Mouse (Mus musculus) MEL (cell line): ENCODE data around the gene Gclc. TPM values are rescaled to one million over a fixed set of nuclear protein-coding genes. Genes with fewer than 3 reads are reported as not detected.

Experiments used
- DNase-seq: peaks from one replicate; pipeline ENCODE4 v3.0.0; 2011; ENCODE audit warnings: low read depth, low spot score
- H3K27ac ChIP-seq: 2 replicates; pipeline ENCODE4 v1.5.1; 2012; ENCODE audit warnings: low read depth, mild to moderate bottlenecking, control low read depth, low read length, moderate library complexity; ENCODE audit not compliant: control insufficient read depth
- H3K27me3 ChIP-seq, 2 experiments: fragments of 150-350 bp in 1 of 2; sonication (generic) in 1 of 2; 2 replicates each; pipeline ENCODE4 v1.6.1; 2012; ENCODE audit warnings: low read length in 2 of 2, mild to moderate bottlenecking in 2 of 2, improper control_type of control experiment in 1 of 2, moderate library complexity in 1 of 2; ENCODE audit not compliant: insufficient read depth in 2 of 2, control insufficient read depth in 1 of 2
- H3K36me3 ChIP-seq, 2 experiments: 2 replicates each; pipeline ENCODE4 v1.6.1; 2012 to 2014; ENCODE audit warnings: low read length in 2 of 2, improper control_type of control experiment in 1 of 2, inconsistent platforms in 1 of 2, mild to moderate bottlenecking in 1 of 2; ENCODE audit not compliant: insufficient read depth in 2 of 2, control insufficient read depth in 1 of 2
- H3K4me1 ChIP-seq, 2 experiments: fragments of 150-350 bp in 1 of 2; sonication (generic) in 1 of 2; 2 replicates each; pipeline ENCODE4 v1.6.1; 2012; ENCODE audit warnings: low read length in 2 of 2, improper control_type of control experiment in 1 of 2, mild to moderate bottlenecking in 1 of 2; ENCODE audit not compliant: insufficient read depth in 2 of 2, control insufficient read depth in 1 of 2
- H3K4me3 ChIP-seq, 2 experiments: fragments of 150-350 bp in 1 of 2; sonication (generic) in 1 of 2; 2 replicates each; pipeline ENCODE4 v1.5.1; 2012; ENCODE audit warnings: low read depth in 2 of 2, low read length in 2 of 2, mild to moderate bottlenecking in 2 of 2, moderate library complexity in 2 of 2, control low read depth in 1 of 2, improper control_type of control experiment in 1 of 2; ENCODE audit not compliant: control insufficient read depth in 1 of 2, insufficient read depth in 1 of 2
- H3K79me2 ChIP-seq: 2 replicates; pipeline ENCODE4 v1.6.1; 2012; ENCODE audit warnings: mild to moderate bottlenecking, low read length, moderate library complexity; ENCODE audit not compliant: control insufficient read depth, poor library complexity, insufficient read depth
- H3K9ac ChIP-seq: 2 replicates; pipeline ENCODE4 v1.6.1; 2012; ENCODE audit warnings: low read depth, mild to moderate bottlenecking, control low read depth, low read length, moderate library complexity; ENCODE audit not compliant: control insufficient read depth, poor library complexity, severe bottlenecking
- H3K9me3 ChIP-seq: fragments of 150-350 bp; sonication (generic); replicated peaks from 2 replicates; pipeline ENCODE4 v1.6.1; 2012; ENCODE audit warnings: mild to moderate bottlenecking, low read length, improper control_type of control experiment, moderate library complexity; ENCODE audit not compliant: insufficient read depth
- ELF1 ChIP-seq: IDR thresholded peaks from 2 replicates; pipeline ENCODE4 v1.6.1; 2014; ENCODE audit warnings: low read depth, mild to moderate bottlenecking, inconsistent platforms, low read length, improper control_type of control experiment, moderate library complexity
- EP300 ChIP-seq, 2 experiments: IDR thresholded peaks; 2 replicates each; pipeline ENCODE4 v1.6.1; 2011; ENCODE audit warnings: improper control_type of control experiment in 2 of 2, low read length in 2 of 2, low read depth in 1 of 2, mild to moderate bottlenecking in 1 of 2
- GABPA ChIP-seq: IDR thresholded peaks from 2 replicates; pipeline ENCODE4 v1.6.1; 2012; ENCODE audit warnings: low read depth, mild to moderate bottlenecking, inconsistent platforms, low read length, improper control_type of control experiment, moderate library complexity
- GATA1 ChIP-seq: IDR thresholded peaks from 2 replicates; pipeline ENCODE4 v1.6.1; 2011; ENCODE audit warnings: low read depth, low read length, improper control_type of control experiment
- JUND ChIP-seq: IDR thresholded peaks from 2 replicates; pipeline ENCODE4 v1.6.1; 2011; ENCODE audit warnings: low read depth, mild to moderate bottlenecking, improper control_type of control experiment, low read length
- NRF1 ChIP-seq: IDR thresholded peaks from 2 replicates; pipeline ENCODE4 v1.6.1; 2014; ENCODE audit warnings: low read depth, mild to moderate bottlenecking, inconsistent platforms, low read length, improper control_type of control experiment, moderate library complexity; ENCODE audit not compliant: poor library complexity, insufficient read depth, severe bottlenecking
- RAD21 ChIP-seq: IDR thresholded peaks from 2 replicates; pipeline ENCODE4 v1.6.1; 2011; ENCODE audit warnings: mild to moderate bottlenecking, low read depth, low read length, improper control_type of control experiment
- USF1 ChIP-seq: IDR thresholded peaks from 2 replicates; pipeline ENCODE4 v1.6.1; 2014; ENCODE audit warnings: low read depth, mild to moderate bottlenecking, inconsistent platforms, low read length, improper control_type of control experiment, moderate library complexity
- USF2 ChIP-seq, 2 experiments: IDR thresholded peaks; 2 replicates each; pipeline ENCODE4 v1.6.1; 2011 to 2012; ENCODE audit warnings: improper control_type of control experiment in 2 of 2, low read length in 2 of 2, borderline replicate concordance in 1 of 2, inconsistent platforms in 1 of 2, low read depth in 1 of 2, mild to moderate bottlenecking in 1 of 2; ENCODE audit not compliant: insufficient read depth in 1 of 2
- ZC3H11A ChIP-seq: IDR thresholded peaks from 2 replicates; pipeline ENCODE4 v1.6.1; 2012; ENCODE audit warnings: low read depth, mild to moderate bottlenecking, inconsistent platforms, low read length, improper control_type of control experiment
- ZKSCAN1 ChIP-seq: IDR thresholded peaks from 2 replicates; pipeline ENCODE4 v1.6.1; 2012; ENCODE audit warnings: low read depth, mild to moderate bottlenecking, inconsistent platforms, low read length, improper control_type of control experiment, moderate library complexity
- ZNF384 ChIP-seq: IDR thresholded peaks from 2 replicates; pipeline ENCODE4 v1.6.1; 2012; ENCODE audit warnings: low read depth, mild to moderate bottlenecking, inconsistent platforms, low read length, improper control_type of control experiment
- polyA plus RNA-seq, 2 experiments: library from polyadenylated mRNA; stranded (reverse) in 1 of 2; unstranded in 1 of 2; fragments of >175 nt in 1 of 2; fragments of >200 nt in 1 of 2; gene quantifications; 2 replicates each; pipeline versions ENCODE4 v1.2.1 to v1.2.4; 2012; ENCODE audit warnings: low replicate concordance in 2 of 2, low read depth in 1 of 2; ENCODE audit not compliant: insufficient read length in 2 of 2, insufficient read depth in 1 of 2, missing spikeins in 1 of 2
- total RNA-seq: library from RNA; depleted of rRNA; stranded (reverse); fragments of 300-350 nt; gene quantifications from 2 replicates; pipeline ENCODE4 v1.2.3, GENCODE M21; 2012

Gene Gclc
- total and polyA plus RNA-seq, 3 experiments: 22.6 to 84.8 (median 50.4) TPM

- Histone ChIP-seq H3K4me3 (no peak overlapping the region), H3K9ac (no peak overlapping the region), H3K27ac (no peak overlapping the region), H3K36me3 (no peaks in the 10 kb centered on the region), H3K4me1 (no peaks in the 10 kb centered on the region), H3K79me2 (no peaks in the 10 kb centered on the region), H3K27me3 (no peaks in the 10 kb centered on the region; a peak in 3 of 4 replicates), H3K9me3 (no peaks in the 10 kb centered on the region)
- no peak for DNase-seq
- TF ChIP-seq ELF1 (no peak), GABPA (no peak), EP300 (IDR thresholded peaks at IDR 0.05; ENCODE audit: low read depth in 1 of 2, low read length in 2 of 2) (no peak), ZNF384 (no peak), JUND (no peak), ZKSCAN1 (no peak), USF2 (IDR thresholded peaks at IDR 0.05; ENCODE audit: borderline replicate concordance in 1 of 2, insufficient read depth in 1 of 2, low read depth in 1 of 2, low read length in 2 of 2) (no peak)
Measured at GRCm38 (mm10) chr9:77707433-77708139, 46.7 kb upstream of the Gclc start.

- Histone ChIP-seq H3K4me1 (no peaks in the 10 kb centered on the region), H3K9ac (no peak overlapping the region), H3K36me3 (peaks cover 0 to 2% of the 10 kb centered on the region in 2 experiments; a peak in 1 of 4 replicates), H3K9me3 (no peaks in the 10 kb centered on the region), H3K79me2 (no peaks in the 10 kb centered on the region)
- peak; percentile 50 for DNase-seq
- TF ChIP-seq NRF1 (no peak), USF2 (IDR thresholded peaks at IDR 0.05; ENCODE audit: borderline replicate concordance in 1 of 2, insufficient read depth in 1 of 2, low read depth in 1 of 2, low read length in 2 of 2) (0 out of 4 replicates have a peak, but pooled peaks of 1 of the 2 experiments have one; percentile 29), ZC3H11A (no peak), GATA1 (no peak), RAD21 (no peak), USF1 (peak; percentile 87)
- TF ChIP-seq, all 39 proteins: peak for 2
- Histone ChIP-seq H3K27ac (no peak overlapping the region), H3K4me3 (no peak overlapping the region), H3K27me3 (no peaks in the 10 kb centered on the region; a peak in 3 of 4 replicates)
Measured at GRCm38 (mm10) chr9:77708950-77709349, 45.4 kb upstream of the Gclc start.
